Mouse (Mus musculus) layer of hippocampus, adult 18-20 months (tissue): ENCODE results near the gene Zfhx3. TPM values are rescaled to one million over a fixed set of nuclear protein-coding genes. Genes with fewer than 3 reads are reported as not detected.
A peak's percentile ranks its signal among the peaks of the same experiment; 100 is the strongest.

Source experiments
- DNase-seq, 2 experiments: peaks; one replicate each; pipeline ENCODE4 v3.0.0; 2022; ENCODE audit warnings: low spot score in 2 of 2
- total RNA-seq, 2 experiments: library from RNA; stranded (reverse); gene quantifications; 2 replicates each; pipeline ENCODE4 v1.2.3; 2021

The Zfhx3 gene
- total RNA-seq, 2 experiments from 2014 or later: 4.6 to 4.8 TPM

GRCm38 (mm10) chr8:108778551-108778950 lies 836.1 kb downstream of the Zfhx3 start:
- no peak for DNase-seq

DNA sequence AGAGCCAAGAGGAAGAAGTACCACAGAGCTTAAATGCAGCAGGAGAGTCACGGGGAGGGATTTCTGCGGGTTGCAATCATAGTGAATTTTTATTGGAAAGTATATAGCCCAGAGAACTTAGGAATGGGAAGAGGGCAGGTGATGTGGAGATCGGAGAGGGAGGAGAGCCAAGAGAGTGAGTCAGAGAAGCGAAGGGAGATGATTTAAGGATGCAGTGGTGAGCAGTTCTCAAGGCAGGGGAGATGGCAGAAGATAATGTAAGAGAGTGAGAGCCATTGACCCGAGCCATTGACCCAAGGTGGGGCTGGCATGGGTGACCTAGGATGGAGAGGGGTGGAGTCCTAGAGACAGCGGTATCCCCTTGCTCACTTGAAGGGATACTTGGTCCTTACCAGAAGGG lies 838.3 kb downstream of the Zfhx3 start:
- DNase-seq: no peak

GRCm38 (mm10) chr8:108781192-108781591 lies 838.7 kb downstream of the Zfhx3 start:
- DNase-seq: no peak

GRCm38 (mm10) chr8:108783155-108783554 lies 840.7 kb downstream of the Zfhx3 start:
- DNase-seq: no peak

DNA sequence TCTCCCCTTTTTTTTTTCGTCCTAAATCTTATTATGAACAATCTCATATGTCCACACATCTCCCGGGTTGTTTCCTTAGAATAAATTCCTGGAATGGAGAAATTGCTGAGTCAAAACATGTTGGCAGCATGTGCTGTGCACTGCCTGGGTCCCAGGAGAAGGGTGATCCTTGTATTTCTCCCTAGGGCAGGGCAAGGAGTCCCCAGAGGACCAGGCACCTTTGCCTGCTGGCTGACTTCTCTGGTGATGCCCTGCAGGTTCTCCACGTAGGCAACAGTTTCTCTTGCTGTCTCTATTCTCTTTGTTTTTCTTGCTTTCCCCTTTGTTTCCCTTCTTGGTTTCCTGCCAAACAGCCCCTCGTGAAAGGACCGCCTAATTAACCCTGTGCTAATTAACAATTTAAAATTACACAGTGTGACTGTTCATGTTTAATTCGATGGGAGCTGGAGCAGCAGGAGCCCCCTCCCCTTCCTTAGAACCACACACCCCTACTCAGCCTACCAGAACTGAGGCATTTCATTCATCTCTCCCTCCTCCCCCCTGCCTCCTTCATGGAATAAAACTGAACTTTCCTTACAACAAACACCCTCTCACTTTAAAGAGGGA lies 845.8 kb downstream of the Zfhx3 start:
- DNase-seq: no peak

DNA sequence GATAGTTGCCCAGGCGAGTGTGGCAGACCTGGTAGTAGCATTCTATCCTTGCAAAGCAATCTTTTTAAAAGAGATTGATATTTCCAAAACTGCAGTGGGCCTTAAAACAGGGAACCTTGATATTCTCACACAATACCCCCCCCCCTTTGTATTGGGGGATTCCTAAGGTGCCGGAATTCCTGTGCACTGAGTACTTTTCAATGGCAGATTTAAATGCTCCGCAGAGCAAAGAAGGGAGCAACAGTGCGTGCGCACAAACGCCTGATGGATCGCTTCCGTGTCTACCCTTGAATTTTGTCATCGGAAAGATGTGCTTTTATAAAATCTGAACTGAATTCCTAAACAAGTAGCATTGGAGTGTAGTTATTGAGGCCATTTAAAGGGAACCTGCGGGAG lies 846.3 kb downstream of the Zfhx3 start:
- no peak for DNase-seq

DNA sequence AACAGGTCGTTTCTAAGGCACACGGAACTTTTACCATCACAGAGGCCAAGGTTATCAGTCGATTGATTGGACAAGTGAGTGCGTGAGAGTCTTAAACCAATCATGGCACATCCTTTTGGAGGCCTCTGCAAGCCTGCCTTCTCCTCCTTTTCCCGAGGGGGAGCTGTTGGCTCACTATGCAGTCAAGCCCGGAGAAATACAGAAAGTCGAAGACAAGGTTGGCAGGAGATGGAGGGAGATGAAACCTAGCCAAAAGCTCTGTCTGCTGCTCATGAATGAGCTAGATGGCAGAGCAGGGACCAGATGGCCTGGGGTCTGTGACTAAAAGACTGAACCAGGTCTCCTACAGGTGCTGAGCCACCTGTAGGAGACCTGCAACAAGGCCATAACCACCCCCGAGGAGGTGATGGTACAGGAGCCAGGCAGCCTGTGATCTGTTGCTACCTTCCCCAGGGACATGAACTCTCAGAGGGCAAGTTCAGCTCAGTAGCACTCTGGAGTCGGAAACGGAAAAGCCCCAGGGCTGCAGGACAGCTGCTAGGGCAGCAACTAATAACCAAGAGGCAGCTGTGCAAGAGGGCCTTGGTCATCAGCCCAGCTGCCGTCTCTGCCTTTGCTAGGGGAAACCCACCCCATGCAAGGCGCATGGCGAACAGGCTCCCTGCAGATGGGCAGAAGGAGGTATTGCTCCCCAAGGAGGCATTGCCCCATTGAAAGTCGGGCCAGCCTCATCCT lies 848.3 kb downstream of the Zfhx3 start:
- DNase-seq: peak; percentile 61 to 71

DNA sequence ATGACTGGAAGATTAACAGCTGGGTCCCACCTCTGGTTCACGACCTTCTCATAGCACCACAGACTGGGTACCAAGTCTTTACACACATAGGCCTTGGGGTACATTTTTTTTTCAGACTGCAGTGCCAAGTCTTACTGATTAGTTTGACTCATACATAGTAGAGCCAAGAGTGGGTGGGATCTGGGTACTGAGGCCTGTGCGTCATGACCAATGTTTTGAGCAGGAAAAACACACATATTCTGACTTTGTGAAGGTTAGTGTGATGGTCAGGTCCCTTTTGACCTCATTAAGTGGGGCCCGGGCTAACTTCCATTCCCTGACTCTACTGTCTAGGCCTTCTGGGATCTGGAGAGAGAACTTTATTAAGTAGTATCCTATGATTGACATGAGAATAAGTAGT lies 853.6 kb downstream of the Zfhx3 start:
- DNase-seq: no peak

DNA sequence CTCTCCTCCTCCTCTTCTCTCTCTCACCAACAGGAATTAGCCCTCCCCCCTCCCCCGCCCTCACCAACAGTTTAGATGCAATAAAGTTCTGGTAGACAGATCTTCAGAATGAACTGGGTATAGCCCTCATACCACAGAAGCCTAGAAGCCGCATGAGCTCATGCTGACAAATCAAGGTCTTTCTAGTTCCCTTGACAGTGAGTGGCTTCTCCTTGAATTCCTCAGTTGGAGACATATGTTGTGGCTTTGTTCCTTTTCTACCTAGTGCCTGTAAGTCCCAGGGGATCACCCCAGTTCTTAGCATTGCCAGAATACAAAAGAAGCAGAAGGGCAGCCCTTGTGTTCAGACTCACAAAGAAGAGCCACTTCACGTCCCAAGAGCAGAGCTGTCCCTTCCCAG lies 854.4 kb downstream of the Zfhx3 start:
- DNase-seq: no peak

GRCm38 (mm10) chr8:108798012-108798411 lies 855.6 kb downstream of the Zfhx3 start:
- DNase-seq: peak in 1 of 2 experiments; percentile 42

GRCm38 (mm10) chr8:108799250-108799649 lies 856.8 kb downstream of the Zfhx3 start:
- no peak for DNase-seq

- DNase-seq: no peak
Observed at GRCm38 (mm10) chr8:108800357-108800756, 857.9 kb downstream of the Zfhx3 start.

DNA sequence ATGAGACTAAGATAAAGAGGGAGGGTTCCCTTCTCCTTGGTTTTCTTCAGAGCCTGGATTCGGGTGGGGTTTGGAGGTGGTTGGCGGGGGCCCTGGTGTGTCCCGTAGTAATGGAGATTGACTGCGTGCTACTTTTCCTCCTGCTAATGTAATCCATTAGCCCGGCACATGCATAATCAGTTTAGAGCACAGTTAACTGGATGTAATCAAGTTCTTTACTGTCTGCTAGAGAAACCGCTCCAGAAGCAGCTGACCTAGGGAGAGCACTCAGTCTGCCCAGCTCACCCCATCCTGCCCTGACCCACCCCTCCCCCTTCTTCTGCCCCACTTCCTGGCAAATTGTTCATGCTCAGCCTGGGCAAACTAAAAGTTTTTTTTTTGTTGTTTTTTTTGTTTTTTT lies 860.6 kb downstream of the Zfhx3 start:
- DNase-seq: no peak

GRCm38 (mm10) chr8:108811694-108812093 lies 869.2 kb downstream of the Zfhx3 start:
- DNase-seq: peak in 1 of 2 experiments; percentile 12

GRCm38 (mm10) chr8:108813375-108813774 lies 870.9 kb downstream of the Zfhx3 start:
- no peak for DNase-seq

DNA sequence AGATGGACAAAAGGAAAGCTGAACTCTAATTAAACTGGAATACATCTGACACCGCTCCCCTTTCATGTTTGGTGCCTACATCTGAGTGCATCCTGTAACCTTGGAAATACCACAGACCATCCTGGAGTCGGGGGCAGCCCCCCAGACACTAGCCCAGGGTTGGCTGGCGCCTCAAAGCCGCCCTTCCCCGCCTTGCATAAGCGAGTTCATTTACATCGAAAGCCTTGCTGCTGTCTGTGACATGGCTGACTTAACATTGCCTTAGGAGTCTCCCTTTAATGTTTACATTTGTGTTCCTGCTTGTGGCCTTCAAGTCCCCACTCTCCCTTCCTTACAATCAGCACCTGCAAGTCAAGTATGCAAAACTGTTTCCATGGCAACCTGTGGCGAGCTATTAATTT lies 876.8 kb downstream of the Zfhx3 start:
- no peak for DNase-seq

DNA sequence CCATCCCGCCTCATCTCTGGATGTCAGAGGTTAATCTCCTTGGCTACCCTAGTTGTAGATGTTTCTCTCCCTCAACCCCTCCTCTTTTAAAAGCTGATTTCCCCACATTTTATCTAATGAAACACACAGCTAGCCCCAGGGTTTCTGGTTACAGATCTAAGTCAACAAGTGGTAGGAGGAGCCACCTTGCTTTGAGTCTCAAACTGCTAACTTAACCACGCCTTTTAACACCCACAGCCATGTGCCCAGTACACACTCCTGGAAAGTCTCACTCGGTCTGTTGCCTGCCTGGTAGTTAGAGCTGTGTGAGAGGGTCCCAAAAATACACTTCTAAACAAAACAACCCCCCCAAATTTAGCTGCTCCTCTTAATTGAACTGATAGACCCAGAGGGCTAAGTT lies 877.4 kb downstream of the Zfhx3 start:
- DNase-seq: no peak

DNA sequence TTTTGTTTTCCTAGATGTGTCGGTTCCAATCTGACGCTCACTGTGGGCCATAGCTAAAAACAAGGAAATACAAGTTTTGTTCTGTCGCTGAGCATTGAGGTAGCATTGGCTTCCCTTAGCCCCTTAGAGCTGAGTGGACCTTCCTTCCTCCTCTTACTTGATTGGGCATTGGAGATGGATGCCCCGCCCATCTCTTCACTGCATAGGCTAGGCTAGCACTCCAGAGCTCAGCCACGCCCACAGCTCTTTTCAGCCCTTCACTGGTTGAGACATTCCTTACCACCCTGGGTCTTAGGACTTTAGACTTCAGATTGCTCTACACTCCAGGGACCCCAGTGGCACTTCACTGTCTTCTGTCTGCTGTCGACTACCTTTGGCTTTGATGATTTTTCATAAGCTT lies 878.2 kb downstream of the Zfhx3 start:
- no peak for DNase-seq

GRCm38 (mm10) chr8:108822841-108823266 lies 880.4 kb downstream of the Zfhx3 start:
- no peak for DNase-seq

DNA sequence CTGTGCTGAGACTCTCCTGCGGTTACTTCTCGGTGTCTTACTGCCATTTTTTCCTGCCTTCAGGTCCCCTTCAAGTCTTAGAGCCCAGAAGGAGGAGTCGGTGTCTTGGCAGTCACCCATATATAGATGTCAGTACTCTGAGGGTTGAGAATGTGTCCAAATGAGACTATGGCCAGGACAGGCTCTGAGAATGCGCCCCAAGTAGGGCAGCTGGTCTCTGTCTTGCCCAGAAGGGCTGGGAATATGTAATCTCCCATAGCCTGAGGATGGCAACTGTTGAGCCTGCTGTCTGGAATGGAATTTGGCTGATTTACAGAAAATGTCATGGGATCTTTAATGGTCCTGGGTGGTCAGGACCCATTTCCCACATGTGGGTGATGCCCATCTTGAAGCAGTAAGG lies 881.6 kb downstream of the Zfhx3 start:
- DNase-seq: no peak

DNA sequence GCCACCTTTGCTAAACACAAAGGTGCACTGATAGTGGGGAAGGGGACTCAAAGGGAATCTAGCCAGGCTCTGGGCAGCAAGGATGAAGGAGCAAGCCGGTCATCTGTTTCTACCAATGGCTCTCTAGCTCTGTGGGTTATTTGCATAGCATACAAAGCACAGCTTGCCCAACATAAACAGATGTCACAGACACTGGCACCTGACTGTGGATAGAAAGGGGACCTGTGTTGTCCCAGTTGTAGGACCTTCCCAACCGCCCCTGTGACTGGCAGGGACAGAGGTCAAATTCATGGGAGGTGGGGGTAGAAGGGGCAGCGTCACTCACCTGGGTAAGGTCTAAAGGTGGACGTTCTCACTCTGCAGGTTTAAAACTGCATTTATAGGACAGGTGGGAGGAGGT lies 884.0 kb downstream of the Zfhx3 start:
- no peak for DNase-seq

- DNase-seq: no peak
Observed at GRCm38 (mm10) chr8:108827428-108827827, 885.0 kb downstream of the Zfhx3 start.

- peak; percentile 23 to 41 for DNase-seq
Observed at GRCm38 (mm10) chr8:108829305-108829717, 886.9 kb downstream of the Zfhx3 start.
